Mouse (Mus musculus) G1E (cell line): ENCODE results near the gene Nlk.
"Not testable (repeated sequence)": the region's sequence is repeated elsewhere in the genome, so short reads cannot be mapped to it uniquely, and the experiment has no call there.

ENCODE experiments used
- CTCF ChIP-seq: IDR thresholded peaks from 2 replicates; pipeline ENCODE4 v1.5.1; 2012; ENCODE audit warnings: low read depth, low read length, inconsistent platforms, mixed read lengths
- GATA2 ChIP-seq: IDR thresholded peaks from 2 replicates; pipeline ENCODE4 v1.6.1; 2012; ENCODE audit warnings: low read depth, low read length, inconsistent platforms, borderline replicate concordance
- POLR2AphosphoS5 ChIP-seq: IDR thresholded peaks from 2 replicates; pipeline ENCODE4 v1.6.1; 2012; ENCODE audit warnings: low read depth, low read length, inconsistent platforms; ENCODE audit not compliant: insufficient replicate concordance
- TAL1 ChIP-seq: conservative IDR thresholded peaks from 2 replicates; pipeline ENCODE4 v1.6.1; 2012; ENCODE audit warnings: low read depth, low read length, inconsistent platforms, mixed read lengths

- not testable (repeated sequence) for TF ChIP-seq CTCF, POLR2AphosphoS5, TAL1, GATA2
Observed at GRCm38 (mm10) chr11:78574031-78574430, 123.1 kb downstream of the Nlk start.
